Mouse (Mus musculus): Measurements from ENCODE around the gene Ak1.

Gene Ak1

GRCm38 (mm10) chr2:32654743-32655393 lies 33.3 kb downstream of the Ak1 start:
- peak; percentile 21 for DNase-seq (ENCODE audit: low read depth, low spot score)

GRCm38 (mm10) chr2:32655394-32655744 lies 33.8 kb downstream of the Ak1 start:
- no peak for DNase-seq (ENCODE audit: low read depth, low spot score)

- DNase-seq (ENCODE audit: low read depth, low spot score), result peak; percentile 73
Measured at GRCm38 (mm10) chr2:32655826-32656225, 34.3 kb downstream of the Ak1 start.

GRCm38 (mm10) chr2:32658873-32659272 lies 37.3 kb downstream of the Ak1 start:
- no peak for DNase-seq (ENCODE audit: low read depth, low spot score)

GRCm38 (mm10) chr2:32661509-32662107 lies 40.0 kb downstream of the Ak1 start:
- no peak for DNase-seq (ENCODE audit: low read depth, low spot score)

GRCm38 (mm10) chr2:32662291-32662690 lies 40.7 kb downstream of the Ak1 start:
- no peak for DNase-seq (ENCODE audit: low read depth, low spot score)

GRCm38 (mm10) chr2:32665345-32665744 lies 43.8 kb downstream of the Ak1 start:
- no peak for DNase-seq (ENCODE audit: low read depth, low spot score)

GRCm38 (mm10) chr2:32665853-32666252 lies 44.3 kb downstream of the Ak1 start:
- no peak for DNase-seq (ENCODE audit: low read depth, low spot score)

- peak; percentile 47 for DNase-seq (ENCODE audit: low read depth, low spot score)
Measured at GRCm38 (mm10) chr2:32667775-32668174, 46.2 kb downstream of the Ak1 start.

- no peak for DNase-seq (ENCODE audit: low read depth, low spot score)
Measured at GRCm38 (mm10) chr2:32668176-32668575, 46.6 kb downstream of the Ak1 start.

- no peak for DNase-seq (ENCODE audit: low read depth, low spot score)
Measured at GRCm38 (mm10) chr2:32669876-32670275, 48.3 kb downstream of the Ak1 start.

- DNase-seq (ENCODE audit: low read depth, low spot score), result no peak
Measured at GRCm38 (mm10) chr2:32671147-32671546, 49.6 kb downstream of the Ak1 start.

- peak; percentile 73 for DNase-seq (ENCODE audit: low read depth, low spot score)
Measured at GRCm38 (mm10) chr2:32671907-32672595, 50.5 kb downstream of the Ak1 start.

- no peak for DNase-seq (ENCODE audit: low read depth, low spot score)
Measured at GRCm38 (mm10) chr2:32673176-32673917, 51.8 kb downstream of the Ak1 start.

- DNase-seq (ENCODE audit: low read depth, low spot score), result peak; percentile 68
Measured at GRCm38 (mm10) chr2:32676821-32677220, 55.3 kb downstream of the Ak1 start.

- DNase-seq (ENCODE audit: low read depth, low spot score), result no peak
Measured at GRCm38 (mm10) chr2:32677683-32678082, 56.1 kb downstream of the Ak1 start.

- no peak for DNase-seq (ENCODE audit: low read depth, low spot score)
Measured at GRCm38 (mm10) chr2:32680051-32680451, 58.5 kb downstream of the Ak1 start.

- DNase-seq (ENCODE audit: low read depth, low spot score), result no peak
Measured at GRCm38 (mm10) chr2:32680961-32681650, 59.5 kb downstream of the Ak1 start.

- peak; percentile 62 for DNase-seq (ENCODE audit: low read depth, low spot score)
Measured at GRCm38 (mm10) chr2:32681754-32682153, 60.2 kb downstream of the Ak1 start.

- no peak for DNase-seq (ENCODE audit: low read depth, low spot score)
Measured at GRCm38 (mm10) chr2:32682721-32683417, 61.3 kb downstream of the Ak1 start.

GRCm38 (mm10) chr2:32683701-32684100 lies 62.1 kb downstream of the Ak1 start:
- no peak for DNase-seq (ENCODE audit: low read depth, low spot score)

Measured in R1 (cell line).